Mouse (Mus musculus): Measurements from ENCODE around the gene Abhd2.

The Abhd2 gene

GRCm38 (mm10) chr7:79272789-79273718, at the start of gene Abhd2:
Gene Abhd2 (plus strand): TSS chr7:79273199.
- DNase-seq (ENCODE audit: low read depth, low spot score) = peak; percentile 99
- Histone ChIP-seq H3K36me3 (ENCODE audit: control insufficient read depth, insufficient read depth, low read length, poor library complexity, severe bottlenecking) (no peaks in the 10 kb centered on the region; the same call in 1 of the 2 replicates), H3K27me3 (ENCODE audit: control insufficient read depth, insufficient read depth, low read length, poor library complexity, severe bottlenecking) (no peaks in the 10 kb centered on the region)

DNA sequence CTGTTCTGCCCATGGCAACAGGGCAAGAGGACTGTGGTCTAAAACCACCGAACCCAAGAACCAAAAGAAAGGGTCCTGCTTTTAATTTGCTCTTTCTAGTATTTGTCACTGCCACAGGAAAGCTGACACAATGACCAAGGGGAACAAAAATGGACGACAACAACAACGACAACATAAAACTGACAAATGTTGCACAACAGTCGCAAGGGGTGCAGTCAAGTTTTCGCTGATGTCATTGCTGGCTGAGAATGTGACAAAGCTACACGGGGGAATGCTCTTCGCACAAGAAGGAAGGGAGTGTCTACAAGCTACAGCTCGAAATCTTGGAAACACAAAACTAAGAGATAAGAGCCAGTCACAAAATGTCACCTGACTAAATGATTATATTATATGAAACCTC, 47.5 kb upstream of the Abhd2 start:
- H3K27me3 ChIP-seq (ENCODE audit: control insufficient read depth, insufficient read depth, low read length, poor library complexity, severe bottlenecking) = no peaks in the 10 kb centered on the region
- DNase-seq (ENCODE audit: low read depth, low spot score) = no peak

DNA sequence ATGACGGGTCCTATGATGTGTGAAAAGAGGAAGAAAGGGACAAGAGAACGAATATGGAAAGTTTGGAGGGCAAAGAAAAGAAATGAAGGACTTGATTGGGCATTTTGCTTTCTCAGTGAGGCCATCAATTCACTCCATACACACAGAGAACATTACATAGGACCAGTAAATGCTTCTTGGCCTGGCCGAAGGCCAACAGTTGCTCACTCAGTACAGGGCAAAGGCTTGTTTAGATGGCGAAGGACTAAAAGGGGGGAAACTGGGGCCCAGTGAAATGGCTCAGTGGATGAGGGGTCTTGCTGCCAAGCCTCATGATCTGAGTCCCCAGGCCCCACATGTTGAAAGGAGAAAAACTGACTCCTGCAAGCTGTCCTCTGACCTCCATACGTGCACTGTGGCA, 46.8 kb upstream of the Abhd2 start:
- Histone ChIP-seq H3K36me3 (ENCODE audit: control insufficient read depth, insufficient read depth, low read length, poor library complexity, severe bottlenecking) (no peaks in the 10 kb centered on the region), H3K27me3 (ENCODE audit: control insufficient read depth, insufficient read depth, low read length, poor library complexity, severe bottlenecking) (no peaks in the 10 kb centered on the region)
- DNase-seq (ENCODE audit: low read depth, low spot score) = no peak

More for the DNA sequence above, 47.5 kb upstream of the Abhd2 start:
- H3K36me3 ChIP-seq (ENCODE audit: control insufficient read depth, insufficient read depth, low read length, poor library complexity, severe bottlenecking) = no peaks in the 10 kb centered on the region

- no peak for DNase-seq (ENCODE audit: low read depth, low spot score)
- H3K36me3 ChIP-seq (ENCODE audit: control insufficient read depth, insufficient read depth, low read length, poor library complexity, severe bottlenecking) = no peaks in the 10 kb centered on the region
- H3K27me3 ChIP-seq (ENCODE audit: control insufficient read depth, insufficient read depth, low read length, poor library complexity, severe bottlenecking) = no peaks in the 10 kb centered on the region
These were observed 46.0 kb upstream of the Abhd2 start for GRCm38 (mm10) chr7:79226834-79227486.

- peak; percentile 75 for DNase-seq (ENCODE audit: low read depth, low spot score)
- Histone ChIP-seq H3K27me3 (ENCODE audit: control insufficient read depth, insufficient read depth, low read length, poor library complexity, severe bottlenecking) (no peaks in the 10 kb centered on the region), H3K36me3 (ENCODE audit: control insufficient read depth, insufficient read depth, low read length, poor library complexity, severe bottlenecking) (no peaks in the 10 kb centered on the region)
These were observed 44.5 kb upstream of the Abhd2 start for GRCm38 (mm10) chr7:79228471-79228870.

- Histone ChIP-seq H3K27me3 (ENCODE audit: control insufficient read depth, insufficient read depth, low read length, poor library complexity, severe bottlenecking) (no peaks in the 10 kb centered on the region), H3K36me3 (ENCODE audit: control insufficient read depth, insufficient read depth, low read length, poor library complexity, severe bottlenecking) (no peaks in the 10 kb centered on the region)
- DNase-seq (ENCODE audit: low read depth, low spot score) = no peak
These were observed 41.4 kb upstream of the Abhd2 start for GRCm38 (mm10) chr7:79231577-79231976.

DNA sequence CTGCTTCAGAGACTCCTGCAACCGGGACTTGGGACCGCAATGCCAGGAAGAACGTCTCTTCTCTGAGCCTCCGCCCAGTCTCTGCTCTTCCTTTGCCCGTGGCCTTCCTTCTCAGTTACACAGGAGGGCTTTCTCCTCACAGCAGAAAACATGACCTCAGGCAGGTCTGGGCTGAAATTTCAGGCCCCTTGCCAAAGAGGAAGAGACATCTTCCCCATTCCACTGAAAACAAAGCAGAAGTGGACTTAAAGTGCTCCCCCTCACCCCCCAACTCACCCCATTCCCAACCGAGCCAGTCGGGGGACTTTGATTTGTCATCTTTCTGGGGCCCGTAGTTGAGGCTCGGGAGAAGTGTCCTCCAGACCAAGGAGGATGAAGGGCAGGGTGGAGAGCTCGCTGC, 41.0 kb upstream of the Abhd2 start:
- Histone ChIP-seq H3K27me3 (ENCODE audit: control insufficient read depth, insufficient read depth, low read length, poor library complexity, severe bottlenecking) (no peaks in the 10 kb centered on the region), H3K36me3 (ENCODE audit: control insufficient read depth, insufficient read depth, low read length, poor library complexity, severe bottlenecking) (no peaks in the 10 kb centered on the region)
- no peak for DNase-seq (ENCODE audit: low read depth, low spot score)

DNA sequence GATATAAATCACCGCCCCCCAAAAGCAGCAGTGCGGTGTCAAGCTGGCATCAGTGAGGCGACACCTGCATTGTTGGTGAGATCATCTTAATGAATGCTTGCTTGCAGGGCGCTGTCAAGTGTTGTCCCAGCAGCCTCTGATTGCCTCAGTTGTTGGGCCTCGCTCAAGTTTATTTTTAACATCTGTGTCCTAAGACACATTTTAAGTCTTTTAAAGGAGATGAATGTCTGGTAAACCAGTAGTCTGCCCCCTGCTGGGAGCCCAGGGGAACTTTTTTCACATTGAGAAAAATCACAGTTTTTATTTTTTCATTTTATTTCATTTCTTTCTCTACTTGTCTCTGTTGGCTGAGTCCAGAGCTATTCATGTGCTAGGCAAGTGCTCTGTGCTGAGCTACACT, 34.3 kb upstream of the Abhd2 start:
- H3K27me3 ChIP-seq (ENCODE audit: control insufficient read depth, insufficient read depth, low read length, poor library complexity, severe bottlenecking) = no peaks in the 10 kb centered on the region
- DNase-seq (ENCODE audit: low read depth, low spot score) = peak; percentile 42

DNA sequence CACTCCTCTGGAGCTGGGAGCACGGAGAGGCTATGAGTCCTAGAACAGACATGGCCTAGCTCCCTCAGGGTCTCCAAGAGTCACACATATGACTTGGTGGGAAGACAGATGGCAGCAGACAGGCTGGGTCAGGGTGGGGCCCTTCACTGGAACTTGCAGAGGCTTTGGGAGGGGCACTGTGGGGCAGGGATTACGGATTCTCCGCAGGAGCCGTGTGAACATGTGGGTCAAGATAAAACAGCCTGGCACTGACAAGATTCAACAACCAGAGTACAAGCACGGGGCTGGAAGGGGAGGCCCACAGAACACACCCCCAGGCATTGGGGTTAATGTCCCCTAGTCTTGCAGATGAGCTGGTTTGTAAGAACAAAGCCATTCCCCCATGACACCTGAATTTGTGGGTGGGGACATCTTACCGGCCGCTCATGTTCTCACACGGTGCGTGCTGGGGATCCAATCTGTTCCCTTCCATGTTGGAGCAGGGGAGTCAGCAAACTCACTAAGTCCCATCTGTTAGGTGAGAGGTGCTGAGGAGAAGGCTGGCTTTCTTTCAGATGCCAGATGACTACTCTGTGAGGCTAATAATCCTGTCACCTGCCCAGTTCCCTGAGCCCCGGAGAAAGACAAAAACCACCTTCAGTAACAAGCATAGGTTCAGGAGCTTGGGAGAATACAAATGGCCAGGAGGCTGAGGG, 30.9 kb upstream of the Abhd2 start:
- H3K36me3 ChIP-seq (ENCODE audit: control insufficient read depth, insufficient read depth, low read length, poor library complexity, severe bottlenecking) = no peaks in the 10 kb centered on the region
- DNase-seq (ENCODE audit: low read depth, low spot score) = no peak
- no peaks in the 10 kb centered on the region for H3K27me3 ChIP-seq (ENCODE audit: control insufficient read depth, insufficient read depth, low read length, poor library complexity, severe bottlenecking)

More for the DNA sequence above, 34.3 kb upstream of the Abhd2 start:
- no peaks in the 10 kb centered on the region for H3K36me3 ChIP-seq (ENCODE audit: control insufficient read depth, insufficient read depth, low read length, poor library complexity, severe bottlenecking)

- Histone ChIP-seq H3K27me3 (ENCODE audit: control insufficient read depth, insufficient read depth, low read length, poor library complexity, severe bottlenecking) (no peaks in the 10 kb centered on the region), H3K36me3 (ENCODE audit: control insufficient read depth, insufficient read depth, low read length, poor library complexity, severe bottlenecking) (no peaks in the 10 kb centered on the region)
- DNase-seq (ENCODE audit: low read depth, low spot score) = no peak
These were observed 29.8 kb upstream of the Abhd2 start for GRCm38 (mm10) chr7:79243236-79243635.

DNA sequence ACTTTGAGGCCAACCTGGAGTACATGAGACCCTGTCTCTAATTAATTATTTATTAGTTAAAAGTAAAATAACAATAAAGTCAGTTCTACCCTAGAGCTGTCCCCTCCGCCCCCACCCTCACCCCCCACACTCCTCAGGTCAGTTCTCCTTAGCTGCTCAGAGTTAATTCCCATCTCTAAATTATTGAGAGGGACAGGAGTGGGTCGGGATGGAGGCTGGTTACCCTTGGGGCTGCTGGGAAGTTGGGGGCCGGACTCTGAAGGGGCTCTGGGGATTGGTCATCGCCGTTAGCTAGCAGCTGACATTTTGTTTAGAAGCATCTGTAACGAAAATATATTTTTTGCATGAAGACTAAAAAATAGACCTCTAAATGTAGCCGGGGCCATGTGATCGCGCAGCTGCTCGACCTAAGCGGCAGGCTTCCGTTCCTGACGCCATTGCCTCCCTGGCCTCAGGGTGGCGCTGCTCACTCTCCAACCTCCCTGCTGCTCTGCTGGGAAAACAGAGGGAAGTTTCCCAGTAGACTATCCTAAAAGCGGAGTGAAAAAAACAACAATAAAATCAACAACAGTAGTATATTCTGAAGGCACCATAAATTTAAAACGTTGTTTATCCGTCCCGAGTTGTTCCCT, 26.8 kb upstream of the Abhd2 start:
- Histone ChIP-seq H3K36me3 (ENCODE audit: control insufficient read depth, insufficient read depth, low read length, poor library complexity, severe bottlenecking) (no peaks in the 10 kb centered on the region), H3K27me3 (ENCODE audit: control insufficient read depth, insufficient read depth, low read length, poor library complexity, severe bottlenecking) (no peaks in the 10 kb centered on the region)
- DNase-seq (ENCODE audit: low read depth, low spot score) = peak; percentile 51

- no peak for DNase-seq (ENCODE audit: low read depth, low spot score)
- H3K36me3 ChIP-seq (ENCODE audit: control insufficient read depth, insufficient read depth, low read length, poor library complexity, severe bottlenecking) = no peaks in the 10 kb centered on the region
- no peaks in the 10 kb centered on the region for H3K27me3 ChIP-seq (ENCODE audit: control insufficient read depth, insufficient read depth, low read length, poor library complexity, severe bottlenecking)
These were observed 25.6 kb upstream of the Abhd2 start for GRCm38 (mm10) chr7:79247408-79247807.

GRCm38 (mm10) chr7:79247881-79248389, 25.1 kb upstream of the Abhd2 start:
- no peaks in the 10 kb centered on the region for H3K36me3 ChIP-seq (ENCODE audit: control insufficient read depth, insufficient read depth, low read length, poor library complexity, severe bottlenecking)
- DNase-seq (ENCODE audit: low read depth, low spot score) = no peak
- no peaks in the 10 kb centered on the region for H3K27me3 ChIP-seq (ENCODE audit: control insufficient read depth, insufficient read depth, low read length, poor library complexity, severe bottlenecking)

DNA sequence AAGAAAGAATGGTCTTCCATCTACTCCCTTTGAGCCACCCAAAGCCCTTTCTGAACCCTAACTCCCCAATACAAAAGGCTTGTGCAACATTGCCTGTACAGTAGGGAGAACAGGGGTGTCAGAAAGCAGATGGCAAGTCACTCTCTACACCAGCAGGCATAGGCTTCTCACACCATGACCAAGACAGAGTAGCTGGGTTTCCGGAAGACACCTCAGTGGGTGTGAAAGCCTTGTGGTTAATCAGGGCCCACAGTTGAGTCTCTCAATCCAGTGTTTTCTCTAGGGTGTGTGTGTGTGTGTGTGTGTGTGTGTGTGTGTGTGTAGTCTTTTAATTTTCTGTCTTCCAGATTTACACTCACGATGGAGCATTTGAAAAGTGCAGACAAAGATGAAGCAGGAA, 23.4 kb upstream of the Abhd2 start:
- DNase-seq (ENCODE audit: low read depth, low spot score) = no peak
- Histone ChIP-seq H3K36me3 (ENCODE audit: control insufficient read depth, insufficient read depth, low read length, poor library complexity, severe bottlenecking) (no peaks in the 10 kb centered on the region), H3K27me3 (ENCODE audit: control insufficient read depth, insufficient read depth, low read length, poor library complexity, severe bottlenecking) (no peaks in the 10 kb centered on the region)

All from splenic B cell, adult 2 months (primary cell).